Mouse (Mus musculus): ENCODE data around the gene Luc7l2. TPM values are rescaled to one million over a fixed set of nuclear protein-coding genes. Genes with fewer than 3 reads are reported as not detected.
"Not testable (repeated sequence)": the region's sequence is repeated elsewhere in the genome, so short reads cannot be mapped to it uniquely, and the experiment has no call there.

Gene Luc7l2
- polyA plus RNA-seq, 1 experiment from 2014 or later, result 40.9 TPM

DNA sequence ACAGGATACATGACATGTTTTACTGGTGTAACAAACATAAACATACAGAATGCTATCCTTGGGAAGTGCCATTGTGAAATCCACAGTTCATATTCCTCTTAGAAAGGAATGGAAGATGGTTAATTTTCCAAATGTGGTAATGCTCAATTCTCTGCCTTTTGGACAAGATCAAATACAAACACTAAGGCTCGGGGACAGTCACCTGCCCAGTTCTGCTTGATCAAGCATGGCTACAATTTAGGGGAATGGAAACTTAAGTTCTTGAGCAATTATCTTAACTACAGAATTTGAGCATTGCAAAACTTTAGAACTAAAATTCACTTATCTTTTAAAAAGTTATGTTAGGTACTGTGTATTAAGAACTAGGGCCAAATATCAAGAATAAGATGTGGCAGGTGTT lies 15.3 kb upstream of the Luc7l2 start:
- 0 out of 2 replicates have a peak, but pooled peaks cover 11% of the 10 kb centered on the region for H3K36me3 ChIP-seq (replicated peaks)
- H3K27me3 ChIP-seq (replicated peaks), result no peaks in the 10 kb centered on the region
- 76% methylated on average over 1 of the region's 1 CpGs for WGBS
- no peaks in the 10 kb centered on the region for H3K9me3 ChIP-seq
- peaks cover 14% of the 10 kb centered on the region for H3K4me1 ChIP-seq
- peak overlapping the region; percentile 94 for H3K9ac ChIP-seq
- peak overlapping the region; percentile 84 for H3K4me3 ChIP-seq
- no peak for ATAC-seq (replicated peaks)
- peak overlapping the region; percentile 99 for H3K27ac ChIP-seq
- H3K4me2 ChIP-seq, result peak overlapping the region; percentile 58

DNA sequence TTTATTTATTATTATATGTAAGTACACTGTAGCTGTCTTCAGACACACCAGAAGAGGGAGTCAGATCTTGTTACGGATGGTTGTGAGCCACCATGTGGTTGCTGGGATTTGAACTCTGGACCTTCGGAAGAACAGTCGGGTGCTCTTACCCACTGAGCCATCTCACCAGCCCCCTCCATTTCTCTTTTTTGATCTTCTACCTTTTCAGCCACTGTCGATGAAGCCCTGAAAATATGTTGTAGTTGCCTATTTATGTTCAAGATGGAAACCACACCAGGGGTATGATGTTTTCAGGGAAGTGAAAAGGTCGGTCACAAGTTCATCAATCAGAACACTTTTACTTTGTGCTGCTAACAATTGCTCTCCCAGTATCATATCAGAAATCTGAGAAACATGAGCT lies 7.0 kb upstream of the Luc7l2 start:
- H3K9ac ChIP-seq; H3K27ac ChIP-seq; H3K4me2 ChIP-seq; ATAC-seq (replicated peaks); H3K4me1 ChIP-seq; H3K9me3 ChIP-seq; H3K4me3 ChIP-seq; H3K36me3 ChIP-seq (replicated peaks); H3K27me3 ChIP-seq (replicated peaks): not testable (repeated sequence)
- 91% methylated on average over 5 of the region's 5 CpGs for WGBS

GRCm38 (mm10) chr6:38547005-38547404 lies 4.1 kb upstream of the Luc7l2 start:
- not testable (repeated sequence) for H3K36me3 ChIP-seq (replicated peaks); H3K4me3 ChIP-seq; H3K9me3 ChIP-seq; H3K27me3 ChIP-seq (replicated peaks); H3K4me2 ChIP-seq; ATAC-seq (replicated peaks); H3K27ac ChIP-seq; H3K9ac ChIP-seq; H3K4me1 ChIP-seq
- 88% methylated on average over 2 of the region's 2 CpGs for WGBS

DNA sequence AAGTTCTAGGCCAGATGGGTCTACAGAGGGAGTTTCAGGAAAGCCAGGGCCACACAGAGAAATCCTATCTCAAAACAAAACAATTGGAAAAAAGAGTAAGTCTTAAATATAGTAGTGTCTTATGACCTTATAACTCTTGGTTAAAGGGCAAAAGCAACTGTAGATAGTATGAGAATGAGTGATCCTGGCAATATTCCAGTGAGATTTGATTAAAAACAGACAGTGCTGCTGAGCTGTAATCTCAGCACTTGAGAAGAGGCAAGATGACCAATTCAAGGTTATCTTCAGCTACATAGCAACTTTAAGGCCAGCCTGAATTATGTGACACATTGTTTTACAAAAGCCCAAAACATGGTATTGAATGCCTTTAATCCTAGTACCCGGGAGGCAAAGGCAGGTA lies 3.4 kb upstream of the Luc7l2 start:
- no peak overlapping the region for H3K9ac ChIP-seq
- no peaks in the 10 kb centered on the region for H3K36me3 ChIP-seq (replicated peaks)
- H3K9me3 ChIP-seq, result no peaks in the 10 kb centered on the region
- no peak overlapping the region for H3K4me3 ChIP-seq
- no peaks in the 10 kb centered on the region for H3K27me3 ChIP-seq (replicated peaks)
- peaks cover 8% of the 10 kb centered on the region for H3K4me1 ChIP-seq
- 91% methylated on average over 1 of the region's 1 CpGs for WGBS
- H3K4me2 ChIP-seq, result no peak overlapping the region
- no peak for ATAC-seq (replicated peaks)
- no peak overlapping the region for H3K27ac ChIP-seq

DNA sequence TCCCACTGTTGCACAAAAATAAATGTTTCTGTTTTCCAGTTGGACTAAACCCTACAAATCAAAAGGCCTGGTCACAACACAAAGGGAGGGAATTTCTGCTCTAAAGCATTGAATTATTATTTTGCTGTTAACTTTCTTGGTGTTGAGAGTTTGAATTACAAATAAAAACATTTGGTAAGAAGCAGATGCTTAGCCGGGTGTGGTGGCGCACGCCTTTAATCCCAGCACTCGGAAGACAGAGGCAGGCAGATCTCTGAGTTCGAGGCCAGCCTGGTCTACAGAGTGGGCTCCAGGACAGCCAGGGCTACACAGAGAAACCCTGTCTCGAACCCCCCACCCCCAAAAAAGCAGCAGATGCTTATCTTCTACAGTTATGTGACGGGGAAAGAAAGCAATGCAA lies 2.5 kb upstream of the Luc7l2 start:
- peaks cover 10% of the 10 kb centered on the region for H3K4me1 ChIP-seq
- not testable (repeated sequence) for H3K9ac ChIP-seq; H3K27ac ChIP-seq; H3K4me2 ChIP-seq; H3K4me3 ChIP-seq; H3K9me3 ChIP-seq; H3K27me3 ChIP-seq (replicated peaks); ATAC-seq (replicated peaks); H3K36me3 ChIP-seq (replicated peaks)
- WGBS, result 91% methylated on average over 7 of the region's 7 CpGs

- H3K4me2 ChIP-seq, result peak overlapping the region; percentile 82
Observed at GRCm38 (mm10) chr6:38549840-38550239, 1.3 kb upstream of the Luc7l2 start.

GRCm38 (mm10) chr6:38550250-38551061 lies 678 bp upstream of the Luc7l2 start:
- no peaks in the 10 kb centered on the region for H3K9me3 ChIP-seq
- peak; percentile 1 for ATAC-seq (replicated peaks)
- no peaks in the 10 kb centered on the region for H3K27me3 ChIP-seq (replicated peaks)
- peak overlapping the region; percentile 99 for H3K27ac ChIP-seq
- peak overlapping the region; percentile 86 for H3K9ac ChIP-seq
- H3K36me3 ChIP-seq (replicated peaks), result no peaks in the 10 kb centered on the region
- H3K4me2 ChIP-seq, result peak overlapping the region; percentile 82
- H3K4me3 ChIP-seq, result peak overlapping the region; percentile 80
- 7% methylated on average over 28 of the region's 28 CpGs for WGBS
- H3K4me1 ChIP-seq, result peaks cover 23% of the 10 kb centered on the region

More at GRCm38 (mm10) chr6:38549840-38550239, 1.3 kb upstream of the Luc7l2 start:
- not testable (repeated sequence) for ATAC-seq (replicated peaks); H3K9me3 ChIP-seq; H3K27me3 ChIP-seq (replicated peaks); H3K36me3 ChIP-seq (replicated peaks)
- H3K4me3 ChIP-seq, result peak overlapping the region; percentile 80
- peaks cover 22% of the 10 kb centered on the region for H3K4me1 ChIP-seq
- 79% methylated on average over 6 of the region's 6 CpGs for WGBS
- 0 out of 2 replicates have a peak overlapping the region, but pooled peaks have one; percentile 86 for H3K9ac ChIP-seq
- peak overlapping the region; percentile 99 for H3K27ac ChIP-seq

- no peaks in the 10 kb centered on the region for H3K27me3 ChIP-seq (replicated peaks)
- peak overlapping the region; percentile 99 for H3K27ac ChIP-seq
- H3K36me3 ChIP-seq (replicated peaks), result no peaks in the 10 kb centered on the region
- 0% methylated on average over 32 of the region's 32 CpGs for WGBS
- no peaks in the 10 kb centered on the region for H3K9me3 ChIP-seq
- peak overlapping the region; percentile 54 for H3K4me2 ChIP-seq
- H3K9ac ChIP-seq, result peak overlapping the region; percentile 72
- ATAC-seq (replicated peaks), result peak; percentile 95
- peak overlapping the region; percentile 80 for H3K4me3 ChIP-seq
- peaks cover 23% of the 10 kb centered on the region for H3K4me1 ChIP-seq
Observed at GRCm38 (mm10) chr6:38551989-38552635, 978 bp downstream of the Luc7l2 start.

DNA sequence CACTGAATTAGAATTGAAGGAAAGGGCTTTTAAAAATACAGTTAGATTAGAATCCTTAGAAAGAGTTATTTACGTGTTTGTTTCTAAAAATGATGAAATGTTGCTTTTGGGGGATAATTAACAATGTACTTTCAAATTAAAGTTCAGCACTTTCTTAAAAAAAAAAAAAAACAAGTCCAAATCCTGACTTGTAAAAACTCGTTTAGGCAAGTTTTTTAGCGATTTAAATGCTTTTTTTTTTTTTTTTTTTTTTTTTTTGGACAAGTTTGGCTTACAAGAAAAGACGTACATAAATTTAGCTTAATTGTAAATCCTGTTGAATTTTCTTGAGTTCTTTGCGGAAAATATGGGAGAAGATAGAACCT lies 1.5 kb downstream of the Luc7l2 start:
- peaks cover 23% of the 10 kb centered on the region for H3K4me1 ChIP-seq
- no peaks in the 10 kb centered on the region for H3K27me3 ChIP-seq (replicated peaks)
- H3K4me3 ChIP-seq, result peak overlapping the region; percentile 80
- H3K9me3 ChIP-seq, result no peaks in the 10 kb centered on the region
- H3K36me3 ChIP-seq (replicated peaks), result no peaks in the 10 kb centered on the region
- H3K4me2 ChIP-seq, result peak overlapping the region; percentile 54
- 24% methylated on average over 5 of the region's 5 CpGs for WGBS
- H3K9ac ChIP-seq, result peak overlapping the region; percentile 72; the same call in 1 of the 2 replicates
- ATAC-seq (replicated peaks), result no peak
- H3K27ac ChIP-seq, result no peak overlapping the region

- Histone ChIP-seq H3K9me3 (no peaks in the 10 kb centered on the region), H3K36me3 (replicated peaks) (peaks cover 25% of the 10 kb centered on the region; the same call in 1 of the 2 replicates), H3K4me1 (no peaks in the 10 kb centered on the region), H3K4me3 (no peak overlapping the region), H3K9ac (no peak overlapping the region), H3K27ac (no peak overlapping the region), H3K4me2 (no peak overlapping the region), H3K27me3 (replicated peaks) (no peaks in the 10 kb centered on the region)
- ATAC-seq (replicated peaks), result no peak
- 95% methylated on average over 2 of the region's 2 CpGs for WGBS
Observed at GRCm38 (mm10) chr6:38576096-38576495, 25.0 kb downstream of the Luc7l2 start.

DNA sequence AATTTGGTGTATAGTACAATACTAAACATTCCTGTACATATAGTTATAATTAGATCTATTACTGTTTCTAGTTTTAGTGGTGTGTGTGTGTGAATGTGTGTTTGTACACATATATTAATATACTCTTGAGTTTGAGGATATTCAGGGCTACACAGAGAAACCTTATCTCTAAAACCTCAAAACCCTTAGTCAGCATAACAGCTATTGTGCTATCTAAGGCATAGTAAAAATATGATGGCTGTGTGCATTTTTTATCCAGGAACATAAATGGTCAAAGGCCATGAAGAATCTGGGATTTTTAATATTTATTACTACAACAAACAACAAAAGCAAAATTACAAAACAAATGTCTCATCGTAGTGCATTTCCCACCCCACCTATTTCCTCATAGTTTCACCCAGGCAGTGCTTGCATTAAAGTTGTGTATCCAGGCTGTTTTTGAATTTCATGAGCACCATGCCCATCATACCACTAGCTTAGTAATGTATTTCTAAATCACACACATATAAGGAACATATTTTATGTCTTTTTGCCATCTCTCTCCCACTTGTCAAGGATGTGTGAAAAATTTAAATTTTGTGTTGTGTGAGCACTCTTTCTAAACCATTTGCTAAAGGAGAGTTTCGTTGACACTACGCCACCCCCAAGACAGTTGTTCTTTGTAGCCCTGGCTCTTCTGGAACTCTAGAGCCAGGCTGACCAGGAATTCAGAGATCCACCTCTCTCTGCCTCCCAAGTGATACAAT lies 29.2 kb downstream of the Luc7l2 start:
- Histone ChIP-seq H3K4me3 (no peak overlapping the region), H3K27me3 (replicated peaks) (no peaks in the 10 kb centered on the region), H3K9ac (no peak overlapping the region), H3K36me3 (replicated peaks) (peaks cover 14% of the 10 kb centered on the region; the same call in 1 of the 2 replicates), H3K9me3 (no peaks in the 10 kb centered on the region), H3K27ac (no peak overlapping the region), H3K4me1 (no peaks in the 10 kb centered on the region), H3K4me2 (no peak overlapping the region)
- WGBS, result 96% methylated on average over 3 of the region's 3 CpGs
- no peak for ATAC-seq (replicated peaks)

DNA sequence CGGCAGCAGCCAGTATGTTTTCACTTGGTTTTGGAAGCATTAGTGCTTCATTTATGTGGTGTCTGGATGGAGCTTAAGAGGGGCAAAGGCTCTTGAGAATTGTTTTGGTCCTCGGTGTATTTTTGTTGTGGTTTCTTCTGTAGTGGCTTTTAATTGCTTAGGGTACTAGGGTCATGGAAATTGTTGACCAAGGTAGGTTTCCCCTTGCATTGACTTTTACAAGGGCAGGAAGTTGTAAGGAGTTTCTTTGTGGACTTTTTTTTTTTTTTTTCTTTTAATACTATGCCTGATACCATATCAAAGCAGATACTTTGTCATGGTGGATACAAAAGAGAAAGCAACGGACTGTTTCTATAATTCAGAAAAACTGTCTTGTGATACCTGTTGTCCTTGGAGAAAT lies 30.6 kb downstream of the Luc7l2 start:
- Histone ChIP-seq H3K4me2 (no peak overlapping the region), H3K27me3 (replicated peaks) (no peaks in the 10 kb centered on the region), H3K4me1 (no peaks in the 10 kb centered on the region), H3K9me3 (no peaks in the 10 kb centered on the region), H3K36me3 (replicated peaks) (peaks cover 21% of the 10 kb centered on the region), H3K27ac (no peak overlapping the region), H3K9ac (no peak overlapping the region), H3K4me3 (no peak overlapping the region)
- WGBS, result 91% methylated on average over 3 of the region's 3 CpGs
- no peak for ATAC-seq (replicated peaks)
